Mouse (Mus musculus): ENCODE measurements at regions not wholly inside any gene's neighbourhood (a gene's known extent, or its start where the extent isn't known, plus 50 kb on each side); places are given as distances from the start of the nearest gene placed in this dataset.

DNA sequence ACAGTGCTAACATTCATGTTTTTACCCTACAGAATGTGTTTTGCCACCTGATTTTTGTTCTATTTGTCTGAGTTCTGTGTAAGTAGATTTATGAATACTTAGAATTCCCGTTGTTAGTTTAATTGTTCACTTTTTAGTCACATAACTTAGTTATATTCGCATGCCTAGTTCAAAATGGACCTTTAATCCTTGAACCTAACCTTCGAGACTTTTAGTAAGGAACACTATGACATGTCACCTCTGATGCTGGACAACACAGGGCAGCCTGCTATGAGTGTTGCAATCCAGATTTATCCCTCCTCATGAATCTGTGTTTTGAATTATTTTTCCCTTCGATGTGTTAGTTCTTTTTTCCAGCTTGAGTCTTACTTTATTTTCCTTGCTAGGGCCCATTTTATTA lies 662.8 kb downstream of the Bckdhb start:
- no peak for TF ChIP-seq CTCF (IDR thresholded peaks at IDR 0.05; ENCODE audit: low read depth, low read length)
- TF ChIP-seq POLR2A (IDR thresholded peaks at IDR 0.05; ENCODE audit: borderline replicate concordance, low read depth, low read length) = no peak
